Mouse (Mus musculus) liver, postnatal 0 days (tissue): ENCODE results near the gene Fem1b.

Source experiments
- CTCF ChIP-seq: sonication (generic); IDR thresholded peaks from 2 replicates; pipeline ENCODE4 v1.5.1; 2016; ENCODE audit warnings: antibody characterized with exemption, low read depth
- EP300 ChIP-seq: IDR thresholded peaks from 2 replicates; pipeline ENCODE4 v1.6.1; 2016; ENCODE audit warnings: antibody characterized with exemption, low read depth, mild to moderate bottlenecking

- no peak for TF ChIP-seq CTCF
- TF ChIP-seq EP300: no peak
Observed at GRCm38 (mm10) chr9:62834906-62835305, 23.2 kb upstream of the Fem1b start.
